Mouse (Mus musculus): ENCODE results near the gene Shoc2.

GRCm38 (mm10) chr19:54055845-54056244, 111.7 kb downstream of the Shoc2 start:
- TF ChIP-seq GATA1 (IDR thresholded peaks at IDR 0.05; ENCODE audit: low read length) (no peak), TAL1 (IDR thresholded peaks at IDR 0.05; ENCODE audit: low read length) (no peak)

Data from erythroblast, embryonic 14.5 days (primary cell).